Mouse (Mus musculus): Measurements from ENCODE around the gene Gm37240. TPM values are rescaled to one million over a fixed set of nuclear protein-coding genes. Genes with fewer than 3 reads are reported as not detected.
"Not testable (repeated sequence)": the region's sequence is repeated elsewhere in the genome, so short reads cannot be mapped to it uniquely, and the experiment has no call there.

Gm37240 gene
- polyA plus RNA-seq, 1 experiment from 2014 or later, result 0.93 TPM

- ATAC-seq, result no peak
Measured at GRCm38 (mm10) chr3:84660380-84660779, 1226.9 kb downstream of the Gm37240 start.

DNA sequence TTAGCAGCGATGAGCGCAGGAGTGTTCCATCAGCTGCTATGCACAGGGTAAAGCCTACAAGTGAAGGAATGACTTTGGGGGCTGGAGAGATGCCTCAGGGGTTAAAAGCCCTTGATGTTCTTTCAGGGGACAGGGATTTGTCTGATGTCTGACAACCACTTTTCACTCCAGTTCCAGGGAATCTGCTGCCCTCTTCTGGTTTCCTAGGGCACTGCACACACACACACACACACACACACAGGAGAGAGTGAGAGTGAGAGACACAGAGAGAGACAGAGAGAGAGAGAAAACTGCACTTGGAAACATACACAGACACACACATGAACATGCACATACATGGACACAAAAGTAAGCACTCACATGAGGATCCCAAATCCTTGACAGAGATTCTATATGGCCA, 1228.4 kb downstream of the Gm37240 start:
- ATAC-seq, result no peak
- Histone ChIP-seq H3K4me2 (ENCODE audit: low read length) (no peak overlapping the region), H3K9me3 (ENCODE audit: control insufficient read depth, low read length) (no peaks in the 10 kb centered on the region), H3K27me3 (replicated peaks; ENCODE audit: control insufficient read depth, insufficient read depth, low read length) (no peaks in the 10 kb centered on the region), H3K4me1 (ENCODE audit: control insufficient read depth, insufficient read depth, low read depth, low read length) (peaks cover 11% of the 10 kb centered on the region), H3K4me3 (ENCODE audit: low read length) (no peak overlapping the region), H3K27ac (ENCODE audit: low read depth, low read length) (no peak overlapping the region), H3K36me3 (ENCODE audit: control insufficient read depth, insufficient read depth, low read length) (no peaks in the 10 kb centered on the region), H3K9ac (ENCODE audit: low read depth, low read length) (no peak overlapping the region)
- WGBS, result 100% methylated on average over 2 of the region's 2 CpGs

More at GRCm38 (mm10) chr3:84660380-84660779, 1226.9 kb downstream of the Gm37240 start:
- WGBS, result 81% methylated on average over 2 of the region's 2 CpGs
- Histone ChIP-seq H3K4me3 (ENCODE audit: low read length) (no peak overlapping the region), H3K4me2 (ENCODE audit: low read length) (no peak overlapping the region), H3K36me3 (ENCODE audit: control insufficient read depth, insufficient read depth, low read length) (no peaks in the 10 kb centered on the region), H3K4me1 (ENCODE audit: control insufficient read depth, insufficient read depth, low read depth, low read length) (peaks cover under 1% of the 10 kb centered on the region; the same call in 1 of the 2 replicates), H3K27me3 (replicated peaks; ENCODE audit: control insufficient read depth, insufficient read depth, low read length) (no peaks in the 10 kb centered on the region), H3K9ac (ENCODE audit: low read depth, low read length) (no peak overlapping the region), H3K9me3 (ENCODE audit: control insufficient read depth, low read length) (no peaks in the 10 kb centered on the region), H3K27ac (ENCODE audit: low read depth, low read length) (no peak overlapping the region)

- no peak overlapping the region for H3K4me3 ChIP-seq (ENCODE audit: low read length)
- H3K4me1 ChIP-seq (ENCODE audit: control insufficient read depth, insufficient read depth, low read depth, low read length), result peaks cover 13% of the 10 kb centered on the region
- H3K4me2 ChIP-seq (ENCODE audit: low read length), result no peak overlapping the region
- H3K27ac ChIP-seq (ENCODE audit: low read depth, low read length), result no peak overlapping the region
- ATAC-seq, result no peak
- H3K27me3 ChIP-seq (replicated peaks; ENCODE audit: control insufficient read depth, insufficient read depth, low read length), result no peaks in the 10 kb centered on the region
- no peaks in the 10 kb centered on the region for H3K9me3 ChIP-seq (ENCODE audit: control insufficient read depth, low read length)
- 90% methylated on average over 7 of the region's 7 CpGs for WGBS
- no peaks in the 10 kb centered on the region for H3K36me3 ChIP-seq (ENCODE audit: control insufficient read depth, insufficient read depth, low read length)
- no peak overlapping the region for H3K9ac ChIP-seq (ENCODE audit: low read depth, low read length)
Measured at GRCm38 (mm10) chr3:84658017-84658416, 1229.3 kb downstream of the Gm37240 start.

GRCm38 (mm10) chr3:84657240-84657639, 1230.1 kb downstream of the Gm37240 start:
- Histone ChIP-seq H3K4me2 (ENCODE audit: low read length) (no peak overlapping the region), H3K36me3 (ENCODE audit: control insufficient read depth, insufficient read depth, low read length) (no peaks in the 10 kb centered on the region), H3K4me1 (ENCODE audit: control insufficient read depth, insufficient read depth, low read depth, low read length) (peaks cover 13% of the 10 kb centered on the region), H3K9me3 (ENCODE audit: control insufficient read depth, low read length) (no peaks in the 10 kb centered on the region), H3K27ac (ENCODE audit: low read depth, low read length) (no peak overlapping the region), H3K27me3 (replicated peaks; ENCODE audit: control insufficient read depth, insufficient read depth, low read length) (no peaks in the 10 kb centered on the region), H3K4me3 (ENCODE audit: low read length) (no peak overlapping the region), H3K9ac (ENCODE audit: low read depth, low read length) (no peak overlapping the region)
- ATAC-seq, result no peak
- WGBS, result 71% methylated on average over 6 of the region's 6 CpGs

GRCm38 (mm10) chr3:84655785-84656150, 1231.5 kb downstream of the Gm37240 start:
- not testable (repeated sequence) for H3K9ac ChIP-seq (ENCODE audit: low read depth, low read length); ATAC-seq; H3K36me3 ChIP-seq (ENCODE audit: control insufficient read depth, insufficient read depth, low read length); H3K27me3 ChIP-seq (replicated peaks; ENCODE audit: control insufficient read depth, insufficient read depth, low read length); H3K4me3 ChIP-seq (ENCODE audit: low read length); H3K27ac ChIP-seq (ENCODE audit: low read depth, low read length); H3K9me3 ChIP-seq (ENCODE audit: control insufficient read depth, low read length)
- Histone ChIP-seq H3K4me2 (ENCODE audit: low read length) (peak overlapping the region; percentile 36; the same call in 1 of the 2 replicates), H3K4me1 (ENCODE audit: control insufficient read depth, insufficient read depth, low read depth, low read length) (peaks cover 13% of the 10 kb centered on the region)
- 79% methylated on average over 2 of the region's 2 CpGs for WGBS

GRCm38 (mm10) chr3:84654900-84655784, 1232.2 kb downstream of the Gm37240 start:
- Histone ChIP-seq H3K27ac (ENCODE audit: low read depth, low read length) (no peak overlapping the region), H3K9me3 (ENCODE audit: control insufficient read depth, low read length) (0 out of 2 replicates have a peak, but pooled peaks cover 2% of the 10 kb centered on the region), H3K4me1 (ENCODE audit: control insufficient read depth, insufficient read depth, low read depth, low read length) (peaks cover 13% of the 10 kb centered on the region), H3K9ac (ENCODE audit: low read depth, low read length) (no peak overlapping the region; the same call in none of the 2 replicates), H3K36me3 (ENCODE audit: control insufficient read depth, insufficient read depth, low read length) (no peaks in the 10 kb centered on the region), H3K4me3 (ENCODE audit: low read length) (peak overlapping the region; percentile 2; the same call in 1 of the 2 replicates), H3K27me3 (replicated peaks; ENCODE audit: control insufficient read depth, insufficient read depth, low read length) (no peaks in the 10 kb centered on the region), H3K4me2 (ENCODE audit: low read length) (peak overlapping the region; percentile 36)
- ATAC-seq, result peak; percentile 54
- 17% methylated on average over 16 of the region's 16 CpGs for WGBS

DNA sequence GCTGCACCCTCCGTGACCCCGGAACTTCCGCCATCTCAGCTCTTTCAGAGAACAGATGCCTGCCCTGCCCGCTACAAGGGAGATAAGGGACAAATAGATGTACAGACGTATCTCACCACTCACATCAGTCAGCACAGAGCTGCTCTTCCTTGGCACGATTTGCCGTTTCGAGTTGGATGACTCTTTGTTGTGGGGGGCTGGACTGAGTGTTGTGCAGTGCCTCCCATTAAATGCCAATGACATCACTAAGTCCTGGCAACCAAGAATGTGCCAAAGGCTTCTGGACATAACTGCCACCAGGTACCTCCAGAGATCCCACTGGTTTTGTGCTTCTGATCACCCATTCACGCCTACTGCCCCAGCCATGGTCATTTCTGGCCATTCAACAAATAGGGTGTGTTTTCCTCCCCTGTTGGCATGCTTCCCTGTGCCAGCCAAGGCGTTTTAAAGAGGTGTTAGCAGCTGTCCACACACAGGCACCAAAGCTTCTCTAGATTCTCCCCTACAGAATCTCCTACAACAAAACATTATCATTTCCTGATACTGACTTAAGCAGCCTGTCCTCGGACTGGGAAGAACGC, 1233.0 kb downstream of the Gm37240 start:
- WGBS, result 34% methylated on average over 12 of the region's 12 CpGs
- peak; percentile 51 for ATAC-seq
- Histone ChIP-seq H3K4me2 (ENCODE audit: low read length) (peak overlapping the region; percentile 47), H3K4me3 (ENCODE audit: low read length) (peak overlapping the region; percentile 8; the same call in 1 of the 2 replicates), H3K36me3 (ENCODE audit: control insufficient read depth, insufficient read depth, low read length) (no peaks in the 10 kb centered on the region), H3K4me1 (ENCODE audit: control insufficient read depth, insufficient read depth, low read depth, low read length) (peaks cover 13% of the 10 kb centered on the region), H3K9ac (ENCODE audit: low read depth, low read length) (no peak overlapping the region; the same call in none of the 2 replicates), H3K9me3 (ENCODE audit: control insufficient read depth, low read length) (0 out of 2 replicates have a peak, but pooled peaks cover 2% of the 10 kb centered on the region), H3K27me3 (replicated peaks; ENCODE audit: control insufficient read depth, insufficient read depth, low read length) (no peaks in the 10 kb centered on the region), H3K27ac (ENCODE audit: low read depth, low read length) (no peak overlapping the region)

- no peaks in the 10 kb centered on the region for H3K27me3 ChIP-seq (replicated peaks; ENCODE audit: control insufficient read depth, insufficient read depth, low read length)
- H3K4me3 ChIP-seq (ENCODE audit: low read length), result peak overlapping the region; percentile 8; the same call in 1 of the 2 replicates
- ATAC-seq, result no peak
- H3K9ac ChIP-seq (ENCODE audit: low read depth, low read length), result no peak overlapping the region
- WGBS, result 36% methylated on average over 13 of the region's 14 CpGs
- H3K36me3 ChIP-seq (ENCODE audit: control insufficient read depth, insufficient read depth, low read length), result no peaks in the 10 kb centered on the region
- no peak overlapping the region for H3K27ac ChIP-seq (ENCODE audit: low read depth, low read length)
- H3K9me3 ChIP-seq (ENCODE audit: control insufficient read depth, low read length), result 0 out of 2 replicates have a peak, but pooled peaks cover 2% of the 10 kb centered on the region
- peaks cover 13% of the 10 kb centered on the region for H3K4me1 ChIP-seq (ENCODE audit: control insufficient read depth, insufficient read depth, low read depth, low read length)
- H3K4me2 ChIP-seq (ENCODE audit: low read length), result peak overlapping the region; percentile 47
Measured at GRCm38 (mm10) chr3:84653557-84654245, 1233.6 kb downstream of the Gm37240 start.

Data from hindbrain, embryonic 16.5 days (tissue).